Mouse (Mus musculus) ES-Bruce4 (cell line): ENCODE results near the gene Ryr2.

Source experiments
- CTCF ChIP-seq: IDR thresholded peaks from one replicate; pipeline ENCODE4 v1.8.1; 2011; ENCODE audit warnings: low read depth, low read length
- EP300 ChIP-seq: IDR thresholded peaks from 2 replicates; pipeline ENCODE4 v1.6.1; 2011; ENCODE audit warnings: low read depth, low read length; ENCODE audit not compliant: insufficient read depth
- POLR2A ChIP-seq: IDR thresholded peaks from one replicate; pipeline ENCODE4 v1.8.1; 2011; ENCODE audit warnings: low read length; ENCODE audit not compliant: insufficient read depth

- no peak for TF ChIP-seq CTCF
- no peak for TF ChIP-seq EP300
- no peak for TF ChIP-seq POLR2A
These were observed 180.5 kb downstream of the Ryr2 start for GRCm38 (mm10) chr13:11926215-11926614.
